Mouse (Mus musculus): ENCODE data around the gene Otud3.

Otud3 gene

GRCm38 (mm10) chr4:138851463-138851862 lies 62.3 kb downstream of the Otud3 start:
- peak; percentile 86 for DNase-seq (ENCODE audit: low spot score)
